Mouse (Mus musculus) spleen, postnatal 4 days (tissue): ENCODE measurements around the gene Rsc1a1.

Experiments used
- DNase-seq, 2 experiments: peaks; one replicate each; pipeline ENCODE4 v3.0.0; 2022; ENCODE audit warnings: low spot score in 2 of 2

The Rsc1a1 gene

GRCm38 (mm10) chr4:141653813-141654212, 31.6 kb downstream of the Rsc1a1 start:
- DNase-seq, result no peak

- no peak for DNase-seq
Observed at GRCm38 (mm10) chr4:141653044-141653443, 32.4 kb downstream of the Rsc1a1 start.

GRCm38 (mm10) chr4:141651944-141652343, 33.5 kb downstream of the Rsc1a1 start:
- no peak for DNase-seq

- no peak for DNase-seq
Observed at GRCm38 (mm10) chr4:141651286-141651685, 34.1 kb downstream of the Rsc1a1 start.

GRCm38 (mm10) chr4:141649244-141649643, 36.2 kb downstream of the Rsc1a1 start:
- DNase-seq, result no peak

GRCm38 (mm10) chr4:141648262-141648661, 37.1 kb downstream of the Rsc1a1 start:
- no peak for DNase-seq

GRCm38 (mm10) chr4:141647187-141647586, 38.2 kb downstream of the Rsc1a1 start:
- DNase-seq, result no peak

- DNase-seq, result no peak
Observed at GRCm38 (mm10) chr4:141645988-141646387, 39.4 kb downstream of the Rsc1a1 start.

- DNase-seq, result no peak
Observed at GRCm38 (mm10) chr4:141643118-141643855, 42.1 kb downstream of the Rsc1a1 start.

- DNase-seq, result no peak
Observed at GRCm38 (mm10) chr4:141641961-141642811, 43.2 kb downstream of the Rsc1a1 start.

- DNase-seq, result no peak
Observed at GRCm38 (mm10) chr4:141641353-141641771, 44.0 kb downstream of the Rsc1a1 start.

- DNase-seq, result no peak
Observed at GRCm38 (mm10) chr4:141639474-141639873, 45.9 kb downstream of the Rsc1a1 start.

- no peak for DNase-seq
Observed at GRCm38 (mm10) chr4:141636693-141637092, 48.7 kb downstream of the Rsc1a1 start.

- no peak for DNase-seq
Observed at GRCm38 (mm10) chr4:141635991-141636390, 49.4 kb downstream of the Rsc1a1 start.
